Mouse (Mus musculus) G1E (cell line): ENCODE results near the gene Golga4. TPM values are rescaled to one million over a fixed set of nuclear protein-coding genes. Genes with fewer than 3 reads are reported as not detected.

Experiments
- ATAC-seq: 2 replicates; pipeline ENCODE4 v1.8.0; 2016; ENCODE audit warnings: mild to moderate bottlenecking; ENCODE audit not compliant: insufficient number of reproducible peaks, poor library complexity, low FRiP score, severe bottlenecking; ENCODE audit errors: extremely low read depth
- DNase-seq: peaks from one replicate; pipeline ENCODE4 v3.0.0; 2012; ENCODE audit warnings: low spot score
- H3K27me3 ChIP-seq: 2 replicates; pipeline ENCODE4 v1.6.1; 2012; ENCODE audit warnings: mild to moderate bottlenecking, low read length, inconsistent platforms; ENCODE audit not compliant: insufficient read depth
- H3K36me3 ChIP-seq: replicated peaks from 2 replicates; pipeline ENCODE3; 2012; ENCODE audit warnings: mild to moderate bottlenecking, inconsistent platforms
- H3K4me1 ChIP-seq: 2 replicates; pipeline ENCODE4 v1.6.1; 2012; ENCODE audit warnings: low read depth, low read length, inconsistent platforms, mixed read lengths; ENCODE audit not compliant: insufficient read depth
- H3K4me3 ChIP-seq: 2 replicates; pipeline ENCODE4 v1.5.1; 2012; ENCODE audit warnings: low read depth, mild to moderate bottlenecking, inconsistent platforms, low read length, moderate library complexity, mixed read lengths
- H3K9me3 ChIP-seq: replicated peaks from 2 replicates; pipeline ENCODE4 v1.6.1; 2012; ENCODE audit warnings: inconsistent platforms
- CTCF ChIP-seq: IDR thresholded peaks from 2 replicates; pipeline ENCODE4 v1.5.1; 2012; ENCODE audit warnings: low read depth, low read length, inconsistent platforms, mixed read lengths
- GATA1 ChIP-seq: IDR thresholded peaks from 2 replicates; pipeline ENCODE4 v1.6.1; 2012; ENCODE audit warnings: borderline replicate concordance, low read length, inconsistent platforms, mixed read lengths
- GATA2 ChIP-seq: IDR thresholded peaks from 2 replicates; pipeline ENCODE4 v1.6.1; 2012; ENCODE audit warnings: low read depth, low read length, inconsistent platforms, borderline replicate concordance
- POLR2AphosphoS5 ChIP-seq: IDR thresholded peaks from 2 replicates; pipeline ENCODE4 v1.6.1; 2012; ENCODE audit warnings: low read depth, low read length, inconsistent platforms; ENCODE audit not compliant: insufficient replicate concordance
- TAL1 ChIP-seq: conservative IDR thresholded peaks from 2 replicates; pipeline ENCODE4 v1.6.1; 2012; ENCODE audit warnings: low read depth, low read length, inconsistent platforms, mixed read lengths
- polyA plus RNA-seq: library from polyadenylated mRNA; stranded (reverse); fragments of >175 nt; gene quantifications from 2 replicates; pipeline ENCODE4 v1.2.3, GENCODE M21; 2012
- total RNA-seq, 2 experiments: library from RNA; stranded (forward) in 1 of 2; stranded (reverse) in 1 of 2; fragments of 200-1000 nt in 1 of 2; fragments of >200 nt in 1 of 2; fragmentation: Nextera tagmentation in 1 of 2; gene quantifications; 2 replicates each; pipeline ENCODE4 v1.2.3; 2014 to 2017

The Golga4 gene
- total and polyA plus RNA-seq, 3 experiments = 11.1 to 90.9 (median 75.1) TPM

GRCm38 (mm10) chr9:118620807-118621206 is 114.7 kb downstream of the Golga4 start:
- no peak overlapping the region for H3K4me3 ChIP-seq
- no peaks in the 10 kb centered on the region for H3K4me1 ChIP-seq
- no peak for ATAC-seq
- no peaks in the 10 kb centered on the region for H3K36me3 ChIP-seq
- no peak for TF ChIP-seq POLR2AphosphoS5
- TF ChIP-seq CTCF = no peak
- TF ChIP-seq GATA1 = no peak
- no peak for TF ChIP-seq GATA2
- TF ChIP-seq TAL1 = no peak
- H3K9me3 ChIP-seq = peaks cover 81% of the 10 kb centered on the region
- H3K27me3 ChIP-seq = no peaks in the 10 kb centered on the region
- DNase-seq = no peak

GRCm38 (mm10) chr9:118621691-118622090 is 115.6 kb downstream of the Golga4 start:
- no peak for TF ChIP-seq POLR2AphosphoS5
- TF ChIP-seq TAL1 = no peak
- TF ChIP-seq CTCF = no peak
- no peak for TF ChIP-seq GATA1
- no peak for TF ChIP-seq GATA2
- no peak for DNase-seq
- ATAC-seq = no peak
- no peaks in the 10 kb centered on the region for H3K27me3 ChIP-seq
- H3K9me3 ChIP-seq = peaks cover 82% of the 10 kb centered on the region
- no peak overlapping the region for H3K4me3 ChIP-seq
- no peaks in the 10 kb centered on the region for H3K4me1 ChIP-seq
- no peaks in the 10 kb centered on the region for H3K36me3 ChIP-seq

- no peaks in the 10 kb centered on the region for H3K36me3 ChIP-seq
- TF ChIP-seq GATA1 (no peak), POLR2AphosphoS5 (no peak), CTCF (no peak), GATA2 (no peak), TAL1 (no peak)
- no peaks in the 10 kb centered on the region for H3K27me3 ChIP-seq
- ATAC-seq (no peak), DNase-seq (no peak)
- H3K9me3 ChIP-seq = peaks cover 85% of the 10 kb centered on the region
- no peak overlapping the region for H3K4me3 ChIP-seq
- no peaks in the 10 kb centered on the region for H3K4me1 ChIP-seq
Measured at GRCm38 (mm10) chr9:118622376-118623166, 116.5 kb downstream of the Golga4 start.

GRCm38 (mm10) chr9:118623483-118623882 is 117.4 kb downstream of the Golga4 start:
- no peaks in the 10 kb centered on the region for H3K27me3 ChIP-seq

GRCm38 (mm10) chr9:118624146-118624545 is 118.1 kb downstream of the Golga4 start:
- Histone ChIP-seq H3K9me3 (peaks cover 79% of the 10 kb centered on the region), H3K27me3 (no peaks in the 10 kb centered on the region), H3K4me3 (no peak overlapping the region), H3K36me3 (no peaks in the 10 kb centered on the region), H3K4me1 (no peaks in the 10 kb centered on the region)
- ATAC-seq (no peak), DNase-seq (no peak)
- TF ChIP-seq GATA1 (no peak), POLR2AphosphoS5 (no peak), TAL1 (no peak), GATA2 (no peak), CTCF (no peak)

More at GRCm38 (mm10) chr9:118623483-118623882, 117.4 kb downstream of the Golga4 start:
- no peaks in the 10 kb centered on the region for H3K4me1 ChIP-seq
- H3K36me3 ChIP-seq = no peaks in the 10 kb centered on the region
- no peak overlapping the region for H3K4me3 ChIP-seq
- peaks cover 83% of the 10 kb centered on the region for H3K9me3 ChIP-seq
- TF ChIP-seq GATA1 = no peak
- no peak for TF ChIP-seq POLR2AphosphoS5
- DNase-seq (no peak), ATAC-seq (no peak)

- no peak overlapping the region for H3K4me3 ChIP-seq
- ATAC-seq (no peak), DNase-seq (no peak)
Measured at GRCm38 (mm10) chr9:118629763-118630379, 123.8 kb downstream of the Golga4 start.

More at GRCm38 (mm10) chr9:118629763-118630379, 123.8 kb downstream of the Golga4 start:
- H3K36me3 ChIP-seq = no peaks in the 10 kb centered on the region
- no peaks in the 10 kb centered on the region for H3K4me1 ChIP-seq
- no peak for TF ChIP-seq TAL1
- TF ChIP-seq POLR2AphosphoS5 = no peak
- no peak for TF ChIP-seq GATA1
- TF ChIP-seq CTCF = no peak
- H3K27me3 ChIP-seq = no peaks in the 10 kb centered on the region
- H3K9me3 ChIP-seq = peaks cover 64% of the 10 kb centered on the region

Other genes starting within 250 kb of the Golga4 start
- gene Eomes, start 28.1 kb upstream of the Golga4 start, total RNA-seq (2014; fragmentation: Nextera tagmentation) = not detected in 2 replicates
- 0.05 TPM in 1 of 2 replicates, not detected in the other for gene Eomes, start 28.1 kb upstream of the Golga4 start, total RNA-seq (2017)
- gene Eomes, start 28.1 kb upstream of the Golga4 start, polyA plus RNA-seq = not detected in 2 replicates
- gene Itga9, start 100.4 kb downstream of the Golga4 start, total RNA-seq (2014; fragmentation: Nextera tagmentation) = not detected in 2 replicates
- gene Itga9, start 100.4 kb downstream of the Golga4 start, total RNA-seq (2017) = under 0.01 and 0.11 TPM in 2 replicates
- not detected in 2 replicates for gene Itga9, start 100.4 kb downstream of the Golga4 start, polyA plus RNA-seq